Mouse (Mus musculus) gastrocnemius, adult 8-10 months (tissue): ENCODE results near the gene Gcgr. TPM values are rescaled to one million over a fixed set of nuclear protein-coding genes. Genes with fewer than 3 reads are reported as not detected.
"Not testable (repeated sequence)": the region's sequence is repeated elsewhere in the genome, so short reads cannot be mapped to it uniquely, and the experiment has no call there.

ENCODE experiments used
- DNase-seq, 2 experiments: peaks; one replicate each; pipeline ENCODE4 v3.0.0; 2022; ENCODE audit warnings: low spot score in 2 of 2
- total RNA-seq, 4 experiments: library from RNA; stranded (reverse); gene quantifications; 2 replicates each; pipeline ENCODE4 v1.2.4; 2022

Gcgr gene
- total RNA-seq, 4 experiments from 2014 or later: 0.29 TPM; not detected in 3

DNA sequence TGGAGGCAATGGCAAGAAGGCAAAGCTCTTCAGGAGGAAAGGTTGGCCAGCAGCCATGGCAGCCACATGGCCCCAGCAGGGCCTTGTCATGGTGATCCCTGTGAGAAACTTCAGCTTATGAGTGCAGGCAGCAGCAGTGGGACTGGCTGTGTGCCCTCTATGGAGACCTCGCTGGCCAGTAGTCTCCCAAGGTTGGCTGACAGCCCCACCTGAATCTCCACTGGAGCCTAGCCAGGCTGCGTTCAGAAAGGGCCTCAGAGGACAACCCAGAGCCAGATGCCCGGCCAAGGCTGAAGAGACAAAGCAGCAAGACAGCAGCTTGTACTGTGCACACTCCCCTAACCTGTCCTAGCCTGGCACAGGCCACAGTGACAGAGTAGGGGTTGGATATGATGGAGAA is 8.0 kb downstream of the Gcgr start:
- DNase-seq: peak; percentile 81 to 91

DNA sequence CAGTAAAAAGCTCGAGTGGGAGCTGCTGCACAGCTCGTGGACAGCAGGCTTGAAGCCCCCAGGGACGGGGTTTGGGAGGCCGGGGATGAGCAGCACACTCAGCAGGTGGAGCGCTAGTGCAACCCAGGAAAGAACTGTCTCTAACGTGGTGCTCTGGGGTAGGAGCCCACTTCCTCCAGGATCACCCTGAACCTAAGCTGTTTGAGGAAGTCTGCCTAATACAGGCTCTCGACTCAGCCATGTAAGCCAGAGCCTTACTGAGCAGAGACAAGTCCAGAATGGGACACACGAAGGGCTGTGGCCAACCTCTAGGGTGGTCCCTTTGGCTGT is 8.4 kb downstream of the Gcgr start:
- no peak for DNase-seq

DNA sequence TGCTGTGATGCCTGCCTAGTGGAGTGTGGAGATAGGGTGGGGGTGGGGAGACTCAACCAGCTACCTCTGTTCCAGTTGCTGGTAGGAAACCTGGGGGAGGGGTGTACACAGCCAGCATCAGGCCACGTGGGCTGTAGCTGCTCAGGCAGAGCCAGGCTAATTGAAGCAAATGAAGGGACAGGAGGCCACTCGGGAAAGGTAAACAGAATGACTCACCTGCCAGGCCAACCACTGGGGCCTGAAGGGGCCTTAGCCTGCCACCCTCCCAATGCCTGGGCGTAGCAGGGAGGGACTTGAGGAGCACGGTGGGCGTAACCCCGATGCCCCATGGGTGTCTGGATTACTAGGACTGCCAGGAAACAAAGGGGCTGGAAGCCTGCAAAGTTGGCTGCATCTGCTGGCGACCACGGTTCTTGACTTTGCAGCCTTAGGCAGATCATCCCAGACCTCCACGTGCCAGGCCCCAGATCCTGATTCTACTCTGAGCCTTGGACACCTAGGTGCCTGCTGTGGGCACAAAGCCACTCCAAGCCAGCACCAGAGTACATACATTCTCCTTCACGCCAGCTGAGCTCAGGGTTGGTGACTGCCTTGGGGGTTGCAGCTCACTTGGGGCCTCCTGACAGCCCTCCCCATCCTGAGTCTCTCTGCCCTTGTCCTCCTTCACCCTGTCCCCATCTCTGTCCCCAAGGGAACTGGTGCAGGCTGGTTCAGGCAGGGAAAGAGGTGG is 9.0 kb downstream of the Gcgr start:
- no peak for DNase-seq

DNA sequence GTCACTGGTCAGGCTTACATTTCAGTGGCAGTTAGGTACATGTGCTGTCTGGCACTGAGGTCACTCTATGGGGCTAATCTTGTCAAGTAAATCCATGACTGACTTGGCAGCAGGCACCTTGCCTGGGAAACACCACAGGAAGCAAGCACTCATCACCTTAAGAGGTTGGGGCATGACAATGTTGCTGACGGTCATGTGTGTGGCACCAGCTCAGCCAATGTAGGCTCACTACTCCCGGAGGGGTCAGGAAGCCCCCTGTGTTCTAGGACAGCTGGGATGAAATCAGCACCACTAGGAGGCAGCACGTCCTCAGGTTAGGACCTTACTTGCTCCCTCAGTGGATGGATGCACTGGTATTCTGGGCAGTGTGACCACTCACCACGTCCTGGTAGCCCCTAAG is 11.4 kb downstream of the Gcgr start:
- DNase-seq: peak in 1 of 2 experiments; percentile 50

DNA sequence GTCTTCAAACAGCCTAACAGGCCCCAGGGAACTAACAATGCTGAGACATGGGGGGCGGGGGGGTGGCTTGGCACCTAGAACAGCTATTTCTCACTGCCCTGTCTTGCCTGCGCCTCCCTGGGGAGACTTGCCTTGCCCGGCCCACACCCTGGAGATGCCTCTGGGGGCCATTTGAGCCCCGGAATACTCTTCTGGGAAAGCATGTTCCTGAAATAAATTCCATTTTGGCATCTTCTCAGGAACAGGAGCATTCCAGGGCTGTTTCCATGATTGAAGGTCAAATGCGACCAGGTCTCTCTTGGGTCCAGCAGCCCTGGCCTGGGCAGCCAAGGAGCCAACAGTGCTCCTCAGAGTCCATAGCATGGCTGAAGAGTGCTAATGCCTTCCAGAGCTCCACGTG is 11.9 kb downstream of the Gcgr start:
- DNase-seq: no peak

DNA sequence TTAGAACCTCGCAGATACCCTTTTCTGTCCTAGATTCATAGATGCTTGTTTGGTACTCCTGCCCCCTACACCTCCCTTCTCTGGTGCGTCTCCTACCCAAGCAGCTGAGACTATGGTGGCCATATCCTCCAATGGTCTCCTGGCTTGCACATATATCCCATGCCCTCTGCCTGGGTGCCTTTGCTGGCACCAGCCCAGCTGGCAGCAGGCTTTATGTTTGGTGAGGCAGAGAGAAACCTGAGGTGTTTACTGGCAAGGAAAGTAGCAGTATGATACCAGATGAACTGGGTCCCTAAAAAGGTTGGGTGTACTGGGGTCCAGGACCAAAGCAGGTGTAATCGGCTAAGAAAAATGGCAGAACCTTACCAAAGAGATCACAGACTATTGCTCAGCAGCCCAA is 15.5 kb downstream of the Gcgr start:
- peak in 1 of 2 experiments; percentile 60 for DNase-seq

DNA sequence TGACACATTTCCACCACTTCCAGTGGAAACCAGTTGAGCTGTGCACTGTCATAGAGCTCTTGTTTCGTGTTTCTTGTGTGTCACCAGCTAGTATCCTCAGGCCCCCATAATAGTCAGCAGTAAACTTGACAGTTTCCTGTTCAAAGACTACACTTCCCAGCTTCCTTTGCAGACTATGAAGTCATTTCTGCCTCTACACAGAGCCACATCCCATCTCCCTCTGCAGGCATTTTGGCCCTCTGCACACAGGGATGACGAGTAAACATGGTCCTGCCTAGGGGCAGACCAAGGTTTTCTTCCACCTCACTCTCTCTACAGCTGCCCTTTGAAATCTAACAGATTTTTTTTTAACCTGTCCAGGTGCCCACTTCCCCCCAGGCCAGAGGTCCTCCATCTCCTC is 17.0 kb downstream of the Gcgr start:
- DNase-seq: no peak

DNA sequence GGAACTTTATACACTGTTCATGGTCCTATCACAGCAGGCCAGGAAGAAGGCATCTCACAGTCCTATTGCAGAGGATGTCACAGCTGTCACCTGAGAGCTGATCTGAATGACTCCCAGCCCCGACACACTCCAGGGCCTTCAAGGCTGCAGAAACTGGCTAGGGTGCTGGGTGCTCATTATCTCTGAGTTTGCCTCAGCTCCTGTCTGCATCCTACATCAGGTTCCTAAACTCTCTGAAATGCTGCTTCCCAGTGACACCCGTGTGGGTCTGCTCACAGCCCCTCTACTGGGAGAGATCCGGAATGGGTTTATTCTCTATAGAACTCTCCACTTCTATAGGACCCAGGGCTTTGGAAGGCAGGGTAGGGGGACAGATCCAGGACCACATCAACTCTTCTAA is 17.7 kb downstream of the Gcgr start:
- no peak for DNase-seq

DNA sequence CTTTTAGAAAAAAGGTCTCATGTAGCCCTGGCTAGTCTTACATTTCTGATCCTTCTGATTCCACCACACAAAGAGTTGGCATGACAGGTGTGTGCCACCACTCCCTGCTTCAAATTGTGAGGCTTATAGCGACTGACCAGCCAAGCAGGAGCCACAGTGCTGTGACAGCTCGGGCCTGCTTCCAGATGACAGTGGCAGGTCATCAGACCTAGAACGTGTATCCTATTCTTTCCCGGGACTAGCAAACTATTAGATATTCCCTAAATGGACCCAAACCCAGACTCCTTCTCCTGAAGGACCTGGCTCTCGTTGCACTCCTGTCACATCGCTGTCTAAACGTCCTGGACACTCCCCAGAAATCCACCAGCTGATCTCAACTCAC is 18.3 kb downstream of the Gcgr start:
- DNase-seq: no peak

DNA sequence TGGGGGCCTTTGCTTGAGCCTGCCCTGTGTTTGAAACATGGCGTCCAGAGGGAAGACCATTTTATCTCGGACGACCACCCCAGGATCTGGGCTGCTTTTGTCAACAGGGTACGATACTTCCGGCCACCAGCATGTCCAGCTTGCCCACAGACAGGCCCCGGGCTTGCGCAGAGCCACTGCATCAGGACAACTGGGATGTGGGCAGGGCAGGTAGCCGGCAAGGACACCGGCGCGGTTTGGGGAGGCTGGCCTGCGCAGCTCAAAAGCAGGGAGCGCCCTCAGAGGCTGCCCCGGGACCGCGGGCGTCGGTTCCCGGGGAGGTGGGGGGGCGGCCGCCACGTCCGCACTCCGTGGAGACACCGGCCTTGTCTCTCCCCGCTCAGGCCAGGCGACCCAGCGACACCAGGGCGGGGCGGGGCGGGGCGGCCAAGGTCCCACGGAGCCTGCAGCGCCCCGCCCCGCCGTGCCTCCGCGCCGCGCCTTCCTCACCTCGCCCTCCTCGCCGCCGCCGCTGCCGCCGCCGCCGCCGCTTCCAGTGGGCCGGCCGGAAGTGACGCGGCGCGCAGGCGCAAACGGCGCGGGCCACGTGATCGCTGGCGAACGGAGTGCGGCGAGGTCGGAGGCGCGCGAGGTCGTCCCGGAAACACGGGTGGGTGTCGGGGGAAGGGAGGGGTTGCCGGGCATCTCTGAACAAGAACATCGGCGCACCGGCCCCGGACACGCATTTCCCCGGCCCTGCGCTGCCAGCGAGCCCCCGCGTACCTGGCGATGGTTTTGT is 18.9 kb downstream of the Gcgr start, which contains the start of gene Mcrip1:
Mcrip1 (minus strand) TSS at position 560 of the 778 bp plus-strand sequence.
- DNase-seq: peak; percentile 84 to 92

DNA sequence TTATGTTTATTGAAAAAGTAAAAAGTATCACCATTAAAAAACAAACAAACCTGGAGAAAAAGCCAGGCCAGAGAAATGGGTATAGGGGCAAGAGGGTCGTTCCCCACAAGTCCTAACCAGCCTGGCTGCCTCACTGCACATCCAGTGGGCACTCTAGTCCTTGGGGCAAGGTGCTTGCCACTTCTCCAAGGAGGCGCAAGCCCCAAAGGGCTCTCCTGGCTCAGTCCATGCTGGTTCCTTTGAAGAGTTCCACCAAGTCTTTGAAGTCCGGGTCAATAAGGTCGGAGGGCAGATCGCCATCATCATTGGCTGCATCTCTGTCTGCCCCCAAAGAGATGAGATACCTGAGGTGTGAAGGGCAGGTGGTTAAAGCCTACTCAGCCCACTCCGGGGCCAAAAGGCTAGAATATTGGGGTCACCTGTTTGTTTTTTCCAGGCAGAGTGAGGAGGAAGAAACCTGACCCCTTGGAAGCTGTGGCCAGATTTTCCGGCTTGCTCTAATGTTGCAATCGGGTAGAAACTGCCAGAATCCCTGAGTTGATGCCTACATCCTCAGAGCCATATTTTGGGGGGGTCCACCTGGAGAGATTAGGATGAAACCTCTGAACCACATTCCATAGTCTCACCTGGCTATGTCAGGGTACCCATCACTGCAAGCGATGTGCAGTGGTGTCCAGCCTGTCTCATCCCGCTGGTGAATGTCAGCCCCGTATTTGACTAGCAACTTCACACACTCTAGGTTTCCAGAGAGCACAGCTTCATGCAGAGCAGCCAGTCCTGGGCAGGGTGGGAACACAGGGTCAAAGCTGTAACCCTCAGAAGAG is 19.7 kb downstream of the Gcgr start:
- DNase-seq: peak; percentile 35 to 54

DNA sequence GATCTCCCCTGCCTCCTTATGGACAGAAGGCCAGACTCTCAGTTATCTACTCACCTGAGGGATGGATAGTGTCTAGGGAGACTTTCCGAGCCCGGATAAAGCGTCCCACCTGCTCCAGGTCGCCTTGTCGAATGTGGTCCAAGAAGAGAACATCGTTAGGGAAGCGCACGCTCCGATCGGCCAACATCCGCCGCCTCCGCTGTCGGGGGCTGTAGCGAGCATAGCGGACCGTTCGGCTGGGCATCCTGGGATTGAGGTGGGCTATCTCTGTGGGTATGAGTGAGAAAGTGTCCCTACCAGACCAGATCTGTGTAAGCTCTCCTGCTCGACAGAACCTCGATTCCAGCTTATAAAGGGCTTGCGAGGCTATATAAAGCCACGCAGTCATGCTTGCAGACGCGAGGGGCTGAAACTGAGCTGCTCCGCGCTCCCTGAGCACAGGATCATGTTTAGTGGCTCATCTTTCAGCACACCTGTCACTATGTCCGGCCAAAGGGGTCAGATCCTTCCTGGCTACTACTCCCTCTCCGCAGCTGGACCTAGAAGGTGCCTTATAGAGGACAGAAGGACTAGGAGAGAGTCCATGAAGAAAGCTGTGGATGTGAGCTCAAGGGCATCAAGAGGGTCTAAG is 20.4 kb downstream of the Gcgr start, which contains the start of gene Ppp1r27:
Ppp1r27 (minus strand) TSS at position 323 of the 631 bp plus-strand sequence.
- DNase-seq: peak; percentile 72 to 80

DNA sequence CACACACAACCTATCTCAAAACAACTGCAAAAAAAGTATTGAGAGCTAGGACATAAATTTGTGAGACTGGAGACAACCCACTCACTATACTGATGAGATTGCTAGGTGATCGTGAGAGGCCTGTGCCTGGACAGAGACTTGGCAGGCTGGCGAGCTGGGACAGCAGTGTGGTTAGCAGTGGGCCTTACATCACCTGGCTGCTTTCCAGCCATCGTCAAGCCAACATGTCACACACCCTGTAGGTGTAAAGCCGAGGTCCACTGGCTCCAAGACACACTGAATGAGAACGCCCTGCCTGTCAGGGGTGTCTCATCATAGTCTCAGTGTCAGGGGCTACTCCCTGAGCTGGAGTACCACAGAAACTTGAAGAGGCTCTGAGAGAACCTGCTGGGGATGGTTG is 22.2 kb downstream of the Gcgr start:
- DNase-seq: no peak

DNA sequence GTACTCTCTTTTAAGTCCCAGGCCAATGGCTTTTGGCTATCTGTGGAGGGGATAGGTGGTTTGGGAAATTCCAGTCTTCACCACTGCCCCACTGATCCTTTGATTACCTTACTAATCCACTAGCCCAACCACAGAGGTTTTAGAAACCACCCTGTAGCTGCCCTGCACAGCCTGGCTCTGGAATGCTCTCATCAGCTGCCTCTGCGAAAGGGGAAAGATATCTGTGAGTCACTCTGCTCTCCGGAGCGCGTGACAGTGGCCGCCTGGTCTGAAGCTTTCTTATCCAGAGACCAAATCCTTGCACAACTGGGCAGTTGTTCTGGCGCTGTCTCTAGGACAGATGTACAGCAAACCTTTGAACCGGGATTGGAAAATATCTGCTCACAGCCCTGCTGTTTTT is 24.3 kb downstream of the Gcgr start:
- no peak for DNase-seq

DNA sequence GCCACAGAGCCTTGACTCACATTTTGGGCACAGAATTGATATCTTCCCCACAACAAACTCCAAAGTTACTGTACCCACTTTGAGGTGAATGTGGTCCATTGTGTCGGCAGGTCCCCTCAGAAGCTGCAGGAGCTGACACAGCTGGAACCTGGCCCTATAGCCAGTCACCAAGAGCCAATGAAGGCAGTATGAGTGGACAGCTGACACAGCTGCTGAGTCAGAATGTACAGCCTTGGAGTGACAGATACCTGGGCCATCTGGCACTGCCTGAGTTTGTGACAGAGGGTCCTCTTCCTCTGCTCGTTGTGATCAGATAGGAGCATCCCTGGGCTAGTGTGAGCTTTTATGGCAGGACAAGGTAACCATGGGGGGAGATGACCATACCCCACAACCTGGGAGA is 24.8 kb downstream of the Gcgr start:
- no peak for DNase-seq

DNA sequence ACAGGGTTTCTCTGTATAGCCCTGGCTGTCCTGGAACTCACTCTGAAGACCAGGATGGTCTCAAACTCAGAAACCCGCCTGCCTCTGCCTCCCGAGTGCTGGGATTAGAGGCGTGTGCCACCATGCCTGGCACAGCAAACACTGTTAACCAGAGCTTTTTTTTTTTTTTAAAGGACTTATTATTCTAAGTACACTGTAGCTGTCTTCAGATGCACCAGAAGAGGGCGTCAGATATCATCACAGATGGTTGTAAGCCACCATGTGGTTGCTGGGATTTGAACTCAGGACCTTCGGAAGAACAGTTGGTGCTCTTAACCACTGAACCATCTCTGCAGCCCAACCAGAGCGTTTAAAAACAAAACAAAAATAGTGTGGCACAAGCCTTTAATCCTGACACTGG is 28.3 kb downstream of the Gcgr start:
- not testable (repeated sequence) for DNase-seq

DNA sequence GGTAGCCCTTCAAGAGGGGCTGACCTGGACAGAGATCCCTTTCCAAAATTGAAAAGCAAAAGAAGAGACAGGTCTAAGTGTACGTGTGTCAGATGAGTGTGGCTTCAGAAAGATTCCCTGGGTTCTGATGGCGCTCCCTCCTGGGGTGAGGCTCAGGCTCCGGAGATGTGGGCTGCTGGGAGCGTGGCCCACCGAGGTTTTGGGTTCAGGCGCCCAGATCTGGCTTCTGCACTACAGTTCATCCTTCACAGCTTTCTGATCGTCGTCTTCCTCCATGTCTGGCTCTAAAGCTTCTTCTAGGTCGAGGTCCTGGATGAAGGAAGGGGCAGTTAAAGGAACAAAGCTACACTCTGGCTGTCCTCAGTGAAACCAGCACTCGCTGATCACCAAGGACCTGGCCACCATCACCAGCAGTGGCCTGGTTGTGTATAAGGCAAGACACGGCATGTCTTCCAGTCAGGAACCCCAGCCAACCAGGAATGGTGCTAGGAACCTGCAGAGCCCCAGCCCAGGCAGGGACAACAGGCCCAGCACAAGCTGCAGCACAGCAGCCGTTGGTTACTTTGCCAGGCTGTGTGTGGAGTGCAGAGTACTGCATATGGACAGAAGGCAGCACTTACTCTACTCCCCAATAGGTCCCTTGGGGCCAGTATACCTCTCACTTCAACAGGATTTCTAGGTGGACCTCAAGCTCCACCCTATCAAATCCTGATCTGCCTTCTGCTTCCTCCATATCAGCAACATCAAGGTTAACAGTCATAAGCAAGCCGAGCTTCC is 30.6 kb downstream of the Gcgr start:
- no peak for DNase-seq

DNA sequence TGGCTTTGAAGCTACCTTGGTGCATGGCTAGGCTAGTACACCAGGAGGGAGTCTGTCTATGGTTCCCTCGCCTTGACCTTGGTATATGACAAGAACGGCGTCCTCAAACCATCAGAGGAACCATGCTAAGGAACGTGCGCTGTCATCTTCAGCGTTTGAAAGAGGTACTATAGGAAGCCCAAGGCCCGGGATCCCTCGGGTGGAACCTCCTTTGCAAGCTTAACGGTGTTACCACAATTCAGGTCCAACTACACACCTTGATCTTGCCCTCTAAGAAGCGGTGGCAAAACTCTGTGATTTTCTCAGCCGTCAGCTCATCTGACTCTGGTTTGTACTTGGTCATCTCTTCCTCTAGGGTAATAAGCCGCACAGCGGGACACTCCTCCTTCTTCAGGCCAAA is 32.5 kb downstream of the Gcgr start:
- no peak for DNase-seq

DNA sequence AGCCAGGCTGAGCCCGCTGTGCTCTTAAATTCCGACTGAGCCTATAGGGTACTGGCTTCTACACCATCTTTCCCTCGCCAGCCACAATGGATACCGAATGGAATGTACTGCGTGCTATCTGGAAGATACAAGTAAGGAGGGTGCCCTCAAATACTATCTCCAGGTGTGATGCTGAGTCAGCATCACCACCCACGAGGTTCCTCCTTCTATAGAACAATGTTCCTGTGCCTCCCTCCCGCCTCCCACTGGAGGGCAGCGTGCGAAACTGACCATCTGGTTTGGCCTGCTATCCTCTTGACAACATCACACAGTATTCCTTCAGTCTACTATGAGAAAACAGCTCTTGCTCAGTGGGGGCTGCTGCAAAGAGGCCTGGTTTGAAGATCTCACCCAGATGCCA is 34.6 kb downstream of the Gcgr start:
- DNase-seq: no peak

DNA sequence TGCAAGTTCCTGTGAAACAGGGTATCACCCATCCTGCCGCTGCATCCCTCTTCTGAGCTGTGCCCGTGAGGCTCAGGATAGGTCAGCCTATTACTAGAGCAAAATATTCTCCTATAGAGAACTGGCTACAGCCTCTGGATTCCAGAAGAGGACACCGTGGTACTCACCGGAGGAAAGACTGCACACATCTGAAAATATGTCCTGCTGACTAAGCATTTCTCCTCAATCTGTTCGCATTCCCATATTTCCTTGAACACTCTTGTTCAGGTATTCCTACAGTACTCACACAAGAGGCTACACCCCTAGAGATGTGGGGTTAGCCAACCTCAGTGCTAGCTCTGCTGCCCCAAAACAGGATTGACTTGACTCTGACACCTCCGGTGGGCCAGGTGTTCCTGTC is 37.8 kb downstream of the Gcgr start:
- no peak for DNase-seq

DNA sequence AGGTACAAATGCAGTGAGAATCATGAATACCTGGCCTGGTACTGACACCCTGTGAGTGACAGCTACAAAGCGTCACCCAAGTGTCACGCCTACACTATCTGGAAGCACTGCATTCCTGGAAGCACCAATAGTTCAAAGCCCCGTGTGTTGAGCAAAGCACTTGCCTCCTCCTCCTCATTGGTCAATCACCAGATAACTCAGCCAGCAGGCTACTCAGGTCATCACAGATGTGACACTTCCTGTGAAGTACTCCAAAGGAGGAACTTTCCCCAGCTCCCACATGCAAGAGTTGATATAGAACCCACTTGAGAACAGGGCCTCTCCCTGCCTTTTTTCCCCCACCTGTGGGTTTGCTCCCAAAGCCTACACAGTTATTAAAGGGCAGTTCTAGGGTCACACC is 40.6 kb downstream of the Gcgr start:
- no peak for DNase-seq
